Mouse (Mus musculus): ENCODE results near the gene Gm20388. TPM values are rescaled to one million over a fixed set of nuclear protein-coding genes. Genes with fewer than 3 reads are reported as not detected.
A peak's percentile ranks its signal among the peaks of the same experiment; 100 is the strongest.
"Not testable (repeated sequence)": the region's sequence is repeated elsewhere in the genome, so short reads cannot be mapped to it uniquely, and the experiment has no call there.

The Gm20388 gene
- total RNA-seq, 2 experiments from 2014 or later = 2.2 to 7.6 TPM

- TF ChIP-seq CTCF (conservative IDR thresholded peaks at IDR 0.05) = peak; percentile 24
- no peak for DNase-seq (ENCODE audit: low spot score in 2 of 2)
- Histone ChIP-seq H3K27ac (no peak overlapping the region), H3K4me3 (no peak overlapping the region)
Observed at GRCm38 (mm10) chr8:121136856-121137255, 1226.2 kb downstream of the Gm20388 start.

GRCm38 (mm10) chr8:121145457-121146134 is 1235.0 kb downstream of the Gm20388 start:
- H3K27ac ChIP-seq; DNase-seq (ENCODE audit: low spot score in 2 of 2); H3K4me3 ChIP-seq: not testable (repeated sequence)

GRCm38 (mm10) chr8:121148573-121149083 is 1238.0 kb downstream of the Gm20388 start:
- no peak overlapping the region for H3K27ac ChIP-seq
- no peak for TF ChIP-seq CTCF (conservative IDR thresholded peaks at IDR 0.05)
- DNase-seq (ENCODE audit: low spot score in 2 of 2) = no peak
- no peak overlapping the region for H3K4me3 ChIP-seq

GRCm38 (mm10) chr8:121152394-121152793 is 1241.8 kb downstream of the Gm20388 start:
- no peak for DNase-seq (ENCODE audit: low spot score in 2 of 2)
- no peak for TF ChIP-seq CTCF (conservative IDR thresholded peaks at IDR 0.05)
- Histone ChIP-seq H3K4me3 (no peak overlapping the region), H3K27ac (no peak overlapping the region)

- TF ChIP-seq CTCF (conservative IDR thresholded peaks at IDR 0.05) = no peak
- no peak for DNase-seq (ENCODE audit: low spot score in 2 of 2)
- Histone ChIP-seq H3K27ac (no peak overlapping the region), H3K4me3 (no peak overlapping the region)
Observed at GRCm38 (mm10) chr8:121156990-121157491, 1246.4 kb downstream of the Gm20388 start.

GRCm38 (mm10) chr8:121158812-121159211 is 1248.2 kb downstream of the Gm20388 start:
- no peak for DNase-seq (ENCODE audit: low spot score in 2 of 2)
- TF ChIP-seq CTCF (conservative IDR thresholded peaks at IDR 0.05) = no peak
- Histone ChIP-seq H3K27ac (no peak overlapping the region), H3K4me3 (no peak overlapping the region)

GRCm38 (mm10) chr8:121161437-121161836 is 1250.8 kb downstream of the Gm20388 start:
- DNase-seq (ENCODE audit: low spot score in 2 of 2) = no peak
- TF ChIP-seq CTCF (conservative IDR thresholded peaks at IDR 0.05) = no peak
- Histone ChIP-seq H3K27ac (no peak overlapping the region), H3K4me3 (no peak overlapping the region)

- TF ChIP-seq CTCF (conservative IDR thresholded peaks at IDR 0.05) = no peak
- no peak for DNase-seq (ENCODE audit: low spot score in 2 of 2)
- no peak overlapping the region for H3K27ac ChIP-seq
- H3K4me3 ChIP-seq = no peak overlapping the region
Observed at GRCm38 (mm10) chr8:121162413-121162812, 1251.8 kb downstream of the Gm20388 start.

- H3K4me3 ChIP-seq = no peak overlapping the region
- no peak for TF ChIP-seq CTCF (conservative IDR thresholded peaks at IDR 0.05)
- H3K27ac ChIP-seq = no peak overlapping the region
- DNase-seq (ENCODE audit: low spot score in 2 of 2) = no peak
Observed at GRCm38 (mm10) chr8:121162906-121163695, 1252.5 kb downstream of the Gm20388 start.

GRCm38 (mm10) chr8:121164017-121164469 is 1253.4 kb downstream of the Gm20388 start:
- no peak for TF ChIP-seq CTCF (conservative IDR thresholded peaks at IDR 0.05)
- no peak for DNase-seq (ENCODE audit: low spot score in 2 of 2)
- Histone ChIP-seq H3K27ac (no peak overlapping the region), H3K4me3 (no peak overlapping the region)

GRCm38 (mm10) chr8:121168033-121168432 is 1257.4 kb downstream of the Gm20388 start:
- TF ChIP-seq CTCF (conservative IDR thresholded peaks at IDR 0.05) = no peak
- no peak for DNase-seq (ENCODE audit: low spot score in 2 of 2)
- no peak overlapping the region for H3K4me3 ChIP-seq
- no peak overlapping the region for H3K27ac ChIP-seq

GRCm38 (mm10) chr8:121170116-121170515 is 1259.5 kb downstream of the Gm20388 start:
- no peak for TF ChIP-seq CTCF (conservative IDR thresholded peaks at IDR 0.05)
- Histone ChIP-seq H3K4me3 (no peak overlapping the region), H3K27ac (no peak overlapping the region)
- DNase-seq (ENCODE audit: low spot score in 2 of 2) = no peak
